Mouse (Mus musculus) 3T3-L1 (cell line): Measurements from ENCODE around the gene Scfd2.

ENCODE experiments used
- DNase-seq: peaks from one replicate; pipeline ENCODE4 v3.0.0-alpha.2; 2015; ENCODE audit warnings: low read depth, low spot score

Scfd2 gene

DNA sequence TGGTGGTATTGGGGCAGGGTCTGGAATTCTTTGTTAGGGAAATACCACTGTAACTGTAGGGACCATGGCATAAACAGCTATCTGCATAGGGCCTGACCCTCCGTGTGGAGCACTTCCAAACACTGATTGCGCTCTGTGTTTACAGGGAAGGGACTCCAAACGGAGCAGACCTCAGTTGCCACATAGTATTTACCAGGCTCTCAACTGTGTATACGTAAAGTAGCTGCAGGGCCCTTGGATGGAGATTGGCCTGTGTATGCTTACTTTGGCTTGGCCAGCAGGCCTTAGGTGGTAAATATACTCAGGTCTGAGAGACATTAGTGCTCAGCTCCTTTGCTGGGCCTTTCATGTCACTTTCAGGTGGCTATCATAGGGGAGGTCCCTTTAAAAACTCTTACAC, 329.0 kb downstream of the Scfd2 start:
- no peak for DNase-seq

- DNase-seq = no peak
Measured at GRCm38 (mm10) chr5:74201570-74202357, 329.8 kb downstream of the Scfd2 start.

DNA sequence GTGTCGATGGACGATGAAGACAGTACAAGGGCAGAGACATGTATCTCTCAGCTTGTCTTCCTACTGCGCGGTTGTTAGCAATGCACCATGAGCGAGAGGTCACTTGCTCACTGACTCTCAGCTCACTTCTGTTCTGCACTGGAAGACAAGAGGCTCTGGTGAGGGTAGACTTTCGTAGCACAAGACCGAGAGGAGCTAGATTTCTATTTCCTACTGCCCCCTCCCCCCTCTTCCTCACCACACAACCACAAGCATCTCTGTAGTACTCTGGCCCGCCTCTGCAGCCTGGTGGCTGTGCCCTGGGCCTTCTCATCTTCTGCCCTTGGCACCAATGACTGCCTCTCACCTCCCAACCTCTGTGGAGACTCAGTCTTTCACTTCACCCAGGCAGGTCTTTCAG, 331.1 kb downstream of the Scfd2 start:
- DNase-seq = no peak

DNA sequence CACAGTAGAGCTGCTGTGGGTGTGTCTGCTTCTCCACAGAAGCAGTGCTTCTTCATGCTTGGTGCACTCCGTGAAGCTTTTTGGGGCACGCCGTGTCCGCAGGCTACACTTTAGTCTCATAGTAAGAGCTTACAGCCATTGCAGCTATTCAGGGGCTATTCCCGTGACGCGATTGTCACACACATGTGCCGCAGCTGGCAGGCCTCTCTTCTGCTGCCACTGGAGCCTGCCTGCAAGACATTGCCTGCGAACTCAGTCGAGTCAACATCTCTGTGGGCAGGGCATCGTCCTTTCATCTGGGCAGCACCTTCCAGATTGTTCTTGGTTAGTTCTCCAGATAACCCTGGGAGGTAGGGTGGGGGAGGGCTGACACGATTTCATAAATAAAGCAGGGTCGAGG, 331.8 kb downstream of the Scfd2 start:
- DNase-seq = no peak

- no peak for DNase-seq
Measured at GRCm38 (mm10) chr5:74198446-74198845, 333.1 kb downstream of the Scfd2 start.

- DNase-seq = no peak
Measured at GRCm38 (mm10) chr5:74197541-74198330, 333.8 kb downstream of the Scfd2 start.

- no peak for DNase-seq
Measured at GRCm38 (mm10) chr5:74196307-74196618, 335.3 kb downstream of the Scfd2 start.

GRCm38 (mm10) chr5:74195614-74196306, 335.8 kb downstream of the Scfd2 start:
- DNase-seq = no peak

DNA sequence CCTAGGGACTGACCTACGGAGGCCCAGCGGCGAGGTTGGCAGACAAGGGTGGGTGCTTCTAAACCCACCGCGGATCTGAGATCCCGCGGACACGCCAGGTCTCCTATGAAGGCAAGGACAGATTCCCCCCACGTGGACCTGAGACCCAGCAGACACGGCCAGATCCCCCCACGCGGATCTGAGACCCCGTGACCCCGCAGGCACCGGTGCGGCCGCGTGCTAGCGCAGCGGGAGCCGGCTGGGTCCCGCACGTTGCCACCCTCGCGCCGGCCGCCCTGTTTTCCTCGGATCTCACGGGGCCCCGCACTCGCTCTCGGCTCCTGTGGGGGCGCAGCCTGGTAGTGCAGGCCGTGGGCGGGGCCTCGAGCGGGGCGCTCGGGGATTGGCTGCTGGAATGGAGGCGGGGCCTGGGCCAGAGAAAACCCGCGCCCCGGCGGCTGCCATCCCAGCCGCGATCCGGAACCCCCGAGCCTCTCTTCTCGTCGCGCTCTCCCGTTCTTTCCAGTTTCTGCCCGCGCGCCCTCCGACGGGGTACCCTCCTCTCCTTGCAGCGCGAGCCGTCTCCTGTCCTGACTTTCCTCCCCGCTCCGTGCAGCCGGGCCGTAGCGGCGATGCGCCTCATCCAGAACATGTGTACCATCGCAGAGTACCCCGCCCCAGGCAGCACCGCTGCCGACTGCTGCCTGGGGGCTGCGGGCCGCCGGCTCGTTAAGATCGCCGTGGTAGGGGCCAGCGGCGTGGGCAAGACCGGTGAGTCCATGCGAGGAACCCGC, 336.5 kb downstream of the Scfd2 start, which contains the start of gene Rasl11b:
TSS of gene Rasl11b (plus strand) at position 446 of the 773 bp plus-strand sequence.
- DNase-seq = peak; percentile 87

GRCm38 (mm10) chr5:74194027-74194840, 337.3 kb downstream of the Scfd2 start:
- DNase-seq = no peak

GRCm38 (mm10) chr5:74193626-74194025, 337.9 kb downstream of the Scfd2 start:
- no peak for DNase-seq

DNA sequence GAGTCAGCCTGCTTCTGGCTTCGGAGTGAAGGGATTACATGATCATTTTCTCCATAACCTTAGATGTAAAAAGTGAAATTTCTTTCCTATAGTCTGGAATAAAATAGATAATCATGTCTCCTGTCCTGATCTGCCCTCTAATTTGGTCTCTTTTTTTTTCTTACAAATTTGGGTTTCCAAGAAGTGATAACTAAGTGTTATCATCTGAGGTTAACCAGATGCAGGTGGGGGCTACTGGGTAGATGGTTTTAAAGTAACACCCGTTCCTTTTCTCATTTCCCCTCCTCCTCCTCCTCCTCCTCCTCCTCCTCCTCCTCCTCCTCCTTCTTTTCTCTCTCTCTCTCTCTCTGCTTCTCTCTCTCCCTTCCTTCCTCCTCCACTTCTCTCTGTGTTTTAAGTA, 338.6 kb downstream of the Scfd2 start:
- DNase-seq = no peak

GRCm38 (mm10) chr5:74190911-74191310, 340.6 kb downstream of the Scfd2 start:
- peak; percentile 69 for DNase-seq

- peak; percentile 84 for DNase-seq
Measured at GRCm38 (mm10) chr5:74190161-74190491, 341.4 kb downstream of the Scfd2 start.

DNA sequence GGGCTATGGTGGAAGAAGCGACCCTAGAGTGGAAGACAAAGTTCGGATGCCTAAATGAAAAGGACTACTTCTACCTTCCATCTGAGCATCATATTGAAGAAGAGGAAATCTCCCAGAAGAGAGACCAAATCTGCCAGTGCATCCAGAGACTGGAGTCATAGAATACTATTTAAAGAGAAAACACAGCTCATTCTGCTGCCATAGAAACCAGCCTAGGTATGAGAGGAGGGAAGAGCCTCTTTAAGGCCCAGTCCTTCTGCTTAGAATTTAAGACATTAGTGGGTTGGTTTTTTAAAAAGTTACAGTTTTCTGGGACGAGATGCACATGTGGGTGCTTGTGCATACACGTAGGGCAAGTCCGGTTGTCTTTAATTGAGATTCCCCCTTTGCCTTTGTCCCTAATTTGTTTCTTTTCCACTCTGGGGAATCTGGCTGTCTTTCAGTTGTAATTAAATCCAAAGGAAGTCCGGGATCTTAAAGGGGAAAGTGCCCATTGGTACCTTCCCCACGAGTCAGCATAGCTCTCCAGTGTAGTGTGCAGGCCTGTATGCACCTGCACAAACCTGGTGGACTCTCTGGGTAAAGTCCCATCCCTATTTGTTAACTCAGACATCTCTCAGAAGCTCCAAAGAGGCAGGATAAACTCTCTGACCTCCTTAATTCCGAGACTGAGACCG, 341.9 kb downstream of the Scfd2 start:
- peak; percentile 21 for DNase-seq

GRCm38 (mm10) chr5:74188886-74189285, 342.7 kb downstream of the Scfd2 start:
- DNase-seq = no peak

- no peak for DNase-seq
Measured at GRCm38 (mm10) chr5:74188076-74188475, 343.5 kb downstream of the Scfd2 start.

DNA sequence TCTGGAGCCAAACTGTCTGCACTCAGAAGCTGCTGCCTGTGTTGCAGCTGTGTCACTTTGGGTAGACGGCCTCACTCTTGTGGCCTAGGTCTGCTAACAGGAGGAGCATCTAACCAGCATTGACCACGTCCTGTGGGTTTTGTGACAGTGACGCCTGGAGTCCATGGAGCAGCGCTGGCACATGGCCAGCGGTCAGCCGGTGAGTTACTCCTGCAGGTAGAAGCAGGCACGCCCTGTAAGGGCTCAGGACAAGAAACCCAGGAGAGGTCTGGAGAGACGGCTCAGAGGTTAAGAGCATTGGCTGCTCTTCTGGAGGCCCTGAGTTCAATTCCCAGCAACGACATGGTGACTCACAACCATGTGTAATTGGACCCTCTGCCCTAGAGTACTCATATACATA, 347.0 kb downstream of the Scfd2 start:
- DNase-seq = no peak

GRCm38 (mm10) chr5:74183118-74183517, 348.4 kb downstream of the Scfd2 start:
- DNase-seq = no peak

- DNase-seq = no peak
Measured at GRCm38 (mm10) chr5:74180216-74180615, 351.3 kb downstream of the Scfd2 start.
